Mouse (Mus musculus) erythroblast, embryonic 14.5 days (primary cell): ENCODE results near the gene Csrp3.

Source experiments
- GATA1 ChIP-seq: IDR thresholded peaks from 2 replicates; pipeline ENCODE4 v1.6.1; 2012; ENCODE audit warnings: low read length, inconsistent platforms, mixed read lengths
- TAL1 ChIP-seq: IDR thresholded peaks from 3 replicates; pipeline ENCODE4 v1.6.1; 2012; ENCODE audit warnings: low read length, inconsistent platforms, mixed read lengths

GRCm38 (mm10) chr7:48894152-48894551 is 46.3 kb upstream of the Csrp3 start:
- TF ChIP-seq GATA1, result no peak
- TF ChIP-seq TAL1, result no peak
